Mouse (Mus musculus): ENCODE results near the gene Snx29.

DNA sequence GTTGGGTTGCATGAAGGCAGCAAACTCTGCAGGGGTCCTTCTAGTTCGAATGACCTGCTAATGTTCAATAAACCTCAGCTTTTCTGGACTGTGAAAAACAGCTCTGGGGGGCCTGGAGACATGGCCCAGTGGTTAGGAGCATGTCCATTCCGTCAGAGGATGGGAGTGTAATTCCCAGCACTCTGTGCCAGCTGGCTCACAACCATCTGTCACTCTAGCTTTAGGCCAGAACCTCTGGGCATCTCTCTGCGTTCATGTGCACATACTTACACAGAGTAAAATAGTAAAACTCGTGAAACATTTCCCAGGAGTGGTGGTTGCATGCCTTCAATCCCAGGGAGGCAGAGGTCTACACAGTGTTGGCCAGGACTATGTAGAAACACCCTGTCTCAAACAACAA, 241.1 kb downstream of the Snx29 start:
- no peak for TF ChIP-seq CTCF (IDR thresholded peaks at IDR 0.05; ENCODE audit: borderline replicate concordance, insufficient read depth, low read depth, low read length)
- TF ChIP-seq POLR2A (IDR thresholded peaks at IDR 0.05; ENCODE audit: borderline replicate concordance, insufficient read depth, low read length), result no peak
